16 mouse cellular contexts compared by ENCODE assay signal in the genomic region with DNA sequence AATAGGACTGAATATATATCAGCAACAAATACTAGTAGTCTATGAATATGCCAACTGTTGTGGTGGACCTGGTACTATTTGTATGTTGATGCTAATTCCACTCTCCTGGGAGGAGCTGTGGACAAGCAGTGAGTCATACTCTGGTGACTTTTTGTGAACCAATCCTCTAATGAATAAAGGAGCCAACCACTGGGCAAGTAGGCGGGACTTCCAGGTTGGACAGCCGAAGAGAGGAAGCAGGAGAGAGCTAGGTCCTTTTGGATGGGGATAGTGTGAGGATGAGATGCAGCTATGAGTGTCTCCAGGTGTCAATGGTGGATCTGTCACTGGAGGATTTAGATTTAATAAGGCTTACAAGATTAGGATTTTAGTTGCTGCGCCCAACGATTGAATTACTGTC.
"Had no signal": no experiment of that assay in that cellular context is flagged by ENCODE, and none has a peak within 500 bp of the region (broad histone marks: within the 10 kb centered on the region; RNA-seq: fewer than 3 reads in every experiment).

No protein-coding gene starts in this region.

- H3K27me3 ChIP-seq: limb, embryonic 13.5 days; liver, embryonic 15.5 days; neural tube, embryonic 13.5 days; stomach, embryonic 15.5 days had no signal

- H3K4me2 ChIP-seq: limb, embryonic 13.5 days; lung, embryonic 14.5 days; neural tube, embryonic 13.5 days; stomach, embryonic 15.5 days had no signal

- H3K27ac ChIP-seq: limb, embryonic 13.5 days; liver, embryonic 15.5 days; midbrain, embryonic 10.5 days; neural tube, embryonic 13.5 days; stomach, embryonic 15.5 days had no signal

- H3K4me3 ChIP-seq: limb, embryonic 13.5 days; liver, embryonic 15.5 days; midbrain, embryonic 10.5 days; neural tube, embryonic 13.5 days; stomach, embryonic 15.5 days had no signal

- H3K9me3 ChIP-seq: limb, embryonic 13.5 days; liver, embryonic 15.5 days; midbrain, embryonic 10.5 days; neural tube, embryonic 13.5 days; stomach, embryonic 15.5 days had no signal

- H3K4me1 ChIP-seq: limb, embryonic 13.5 days; midbrain, embryonic 10.5 days; neural tube, embryonic 13.5 days; stomach, embryonic 15.5 days had no signal

- DNase-seq: kidney, adult 11 months; kidney, adult 9 months; kidney, postnatal 10 days; left cerebral cortex, postnatal 4 days; lung, embryonic 14.5 days; lung, postnatal 10 days; lung, postnatal 4 days; midbrain, embryonic 14.5 days; right cerebral cortex, postnatal 14 days; thymus, adult 2 months; thymus, postnatal 25 days had no signal

- H3K9ac ChIP-seq: limb, embryonic 13.5 days; liver, embryonic 15.5 days; lung, embryonic 14.5 days; neural tube, embryonic 13.5 days; stomach, embryonic 15.5 days had no signal

- H3K36me3 ChIP-seq: limb, embryonic 13.5 days; liver, embryonic 15.5 days; midbrain, embryonic 10.5 days; neural tube, embryonic 13.5 days; stomach, embryonic 15.5 days had no signal
